Mouse (Mus musculus): ENCODE measurements around the gene Zic4. TPM values are rescaled to one million over a fixed set of nuclear protein-coding genes. Genes with fewer than 3 reads are reported as not detected.

The Zic4 gene
- 43.0 and 51.6 TPM in 2 replicates for polyA plus RNA-seq (2015; fragmentation: Nextera tagmentation; extraction: Ambion mirVana)

DNA sequence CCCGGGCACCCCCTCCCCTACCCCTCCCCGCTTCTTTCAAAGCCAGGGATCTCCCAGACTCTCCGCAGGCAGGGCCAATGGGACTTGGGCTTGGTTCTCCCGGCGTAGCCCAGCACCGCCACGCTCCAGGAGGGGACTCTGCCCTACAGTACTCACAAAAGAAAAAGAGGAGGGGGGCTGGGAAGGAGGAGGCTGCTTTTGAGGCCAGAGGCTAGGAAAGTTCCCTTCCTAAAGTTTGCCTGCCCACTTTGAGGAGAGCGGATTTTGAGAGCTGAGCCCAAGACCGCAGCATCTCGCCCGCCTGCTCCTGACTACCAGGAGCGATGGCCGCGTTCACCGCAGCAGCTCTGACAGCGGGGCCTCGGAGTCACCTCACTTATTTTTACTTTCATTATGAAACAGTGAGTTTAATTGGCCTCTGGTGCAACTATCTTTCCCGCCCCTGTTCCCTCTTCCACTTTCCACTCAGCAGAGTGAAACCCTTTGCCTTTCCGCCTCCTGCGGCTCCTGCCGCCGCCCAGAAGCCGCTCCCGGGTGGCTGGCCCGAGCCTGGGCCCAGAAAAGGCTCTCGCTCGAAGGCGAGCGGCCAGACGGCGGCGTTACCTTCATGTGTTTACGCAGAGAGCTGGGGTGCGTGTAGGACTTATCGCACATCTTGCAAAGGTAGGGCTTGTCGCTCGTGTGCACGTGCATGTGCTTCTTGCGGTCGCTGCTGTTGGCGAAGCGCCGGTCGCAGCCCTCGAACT is at the start of gene Zic4:
Zic4 (plus strand) TSS at position 558 of the 746 bp plus-strand sequence.
- H3K4me3 ChIP-seq = peak within 1 kb of the TSS; percentile 72
- peak within 1 kb of the TSS; percentile 99 for H3K27ac ChIP-seq (replicated peaks)
- H3K36me3 ChIP-seq = peaks cover 13% of the 10 kb centered on the region
- peak within 1 kb of the TSS; percentile 57 for H3K4me2 ChIP-seq
- under 1% methylated on average over 45 of the region's 45 CpGs for WGBS
- peak within 1 kb of the TSS; percentile 98 for H3K9ac ChIP-seq
- no peaks in the 10 kb centered on the region for H3K9me3 ChIP-seq
- peaks cover 46% of the 10 kb centered on the region for H3K27me3 ChIP-seq
- peaks cover 4% of the 10 kb centered on the region for H3K4me1 ChIP-seq (replicated peaks)
- peak; percentile 55 for ATAC-seq (ENCODE audit: low read depth)

- no peak overlapping the region for H3K4me2 ChIP-seq
- H3K4me3 ChIP-seq = no peak overlapping the region
- H3K4me1 ChIP-seq (replicated peaks) = peaks cover 14% of the 10 kb centered on the region
- no peaks in the 10 kb centered on the region for H3K36me3 ChIP-seq
- H3K9me3 ChIP-seq = no peaks in the 10 kb centered on the region
- H3K27me3 ChIP-seq = peaks cover 40% of the 10 kb centered on the region
- 65% methylated on average over 2 of the region's 2 CpGs for WGBS
- no peak for ATAC-seq (ENCODE audit: low read depth)
- no peak overlapping the region for H3K27ac ChIP-seq (replicated peaks)
- no peak overlapping the region for H3K9ac ChIP-seq
Observed at GRCm38 (mm10) chr9:91347591-91347990, 14.6 kb upstream of the Zic4 start.

DNA sequence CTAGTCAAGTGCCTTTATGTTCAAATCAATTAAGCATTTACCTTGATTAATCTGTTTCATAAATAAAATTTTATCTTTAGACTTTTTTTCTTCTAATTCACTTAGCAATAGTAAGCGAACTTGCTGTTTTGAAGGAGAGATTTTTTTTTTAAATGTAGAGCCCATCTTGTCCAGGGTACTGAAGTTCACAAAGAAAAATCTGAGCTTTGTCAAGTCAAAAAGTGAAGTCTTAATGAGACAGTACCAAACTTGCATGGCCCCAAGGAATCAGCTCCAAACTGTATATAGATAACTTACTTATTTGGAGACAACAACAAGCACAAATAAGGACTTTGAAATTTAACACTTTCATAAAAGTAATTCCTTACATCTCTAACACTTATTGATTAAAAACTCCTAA is 13.5 kb upstream of the Zic4 start:
- Histone ChIP-seq H3K9me3 (no peaks in the 10 kb centered on the region), H3K27me3 (peaks cover 46% of the 10 kb centered on the region), H3K4me3 (no peak overlapping the region), H3K4me1 (replicated peaks) (peaks cover 14% of the 10 kb centered on the region), H3K27ac (replicated peaks) (no peak overlapping the region), H3K4me2 (peak overlapping the region; percentile 30), H3K36me3 (no peaks in the 10 kb centered on the region), H3K9ac (no peak overlapping the region)
- WGBS = 32% methylated on average over 1 of the region's 1 CpGs
- no peak for ATAC-seq (ENCODE audit: low read depth)

DNA sequence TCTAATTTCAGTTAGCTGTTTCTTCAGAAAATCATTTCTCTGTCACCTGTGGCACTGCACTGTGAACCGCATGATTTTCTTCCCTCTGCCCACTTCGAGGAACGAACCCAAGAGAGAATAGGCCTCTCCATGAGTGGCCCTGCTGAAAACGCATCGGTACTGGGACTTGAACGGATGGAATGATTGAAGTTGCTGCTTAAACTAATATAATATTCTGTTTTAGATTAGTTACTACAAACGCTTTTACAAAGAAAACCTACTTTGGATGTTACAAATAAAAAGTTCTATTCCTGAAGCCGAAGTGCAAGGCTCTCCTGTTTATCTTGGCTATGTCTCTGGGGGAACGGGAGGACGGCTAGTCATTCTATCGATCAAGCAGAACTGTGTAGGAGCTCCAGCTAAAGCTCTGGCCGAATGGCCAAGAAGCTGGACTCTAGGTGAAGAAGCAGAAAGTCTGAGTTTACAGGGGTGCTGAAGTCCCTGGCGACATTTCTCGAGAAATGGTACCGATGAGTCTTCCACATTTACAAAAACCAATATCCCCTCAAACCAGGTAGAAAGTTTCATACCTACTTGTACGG is 11.9 kb upstream of the Zic4 start:
- H3K27me3 ChIP-seq = peaks cover 62% of the 10 kb centered on the region
- WGBS = 1% methylated on average over 16 of the region's 16 CpGs
- ATAC-seq (ENCODE audit: low read depth) = no peak

GRCm38 (mm10) chr9:91350861-91351291 is 11.3 kb upstream of the Zic4 start:
- H3K4me2 ChIP-seq = peak overlapping the region; percentile 55
- H3K36me3 ChIP-seq = no peaks in the 10 kb centered on the region
- no peaks in the 10 kb centered on the region for H3K9me3 ChIP-seq
- H3K4me1 ChIP-seq (replicated peaks) = peaks cover 36% of the 10 kb centered on the region
- peak overlapping the region; percentile 69 for H3K9ac ChIP-seq
- ATAC-seq (ENCODE audit: low read depth) = peak; percentile 21; the same call in 1 of the 2 replicates
- H3K27me3 ChIP-seq = peaks cover 68% of the 10 kb centered on the region
- peak overlapping the region; percentile 92 for H3K27ac ChIP-seq (replicated peaks)
- 1% methylated on average over 14 of the region's 14 CpGs for WGBS
- H3K4me3 ChIP-seq = peak overlapping the region; percentile 28

More for the DNA sequence above, 11.9 kb upstream of the Zic4 start:
- Histone ChIP-seq H3K4me1 (replicated peaks) (peaks cover 30% of the 10 kb centered on the region), H3K9me3 (no peaks in the 10 kb centered on the region), H3K4me2 (peak overlapping the region; percentile 55), H3K4me3 (peak overlapping the region; percentile 28), H3K27ac (replicated peaks) (peak overlapping the region; percentile 92), H3K9ac (peak overlapping the region; percentile 69), H3K36me3 (no peaks in the 10 kb centered on the region)

DNA sequence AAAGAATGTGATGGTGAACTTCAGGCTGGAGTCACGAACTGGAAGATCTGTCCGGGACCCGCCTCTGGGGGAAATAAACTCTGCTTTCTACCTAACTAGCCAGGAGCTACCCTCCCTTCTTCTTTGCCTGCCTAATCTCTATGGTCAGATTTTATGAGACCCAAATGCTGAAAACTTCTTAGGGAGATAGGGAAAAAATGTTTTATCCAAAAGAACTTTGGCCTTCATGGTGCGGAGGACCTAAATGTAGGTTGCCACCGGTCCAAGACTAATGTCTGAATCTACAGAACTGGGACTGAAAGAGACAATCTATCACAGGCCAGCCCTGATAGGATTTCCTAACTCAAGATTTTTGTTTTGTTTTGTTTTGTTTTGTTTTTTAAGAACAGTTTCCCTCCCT is 10.9 kb upstream of the Zic4 start:
- 8% methylated on average over 5 of the region's 5 CpGs for WGBS
- Histone ChIP-seq H3K4me1 (replicated peaks) (peaks cover 40% of the 10 kb centered on the region), H3K36me3 (no peaks in the 10 kb centered on the region), H3K9ac (peak overlapping the region; percentile 69), H3K9me3 (no peaks in the 10 kb centered on the region), H3K27ac (replicated peaks) (peak overlapping the region; percentile 92), H3K27me3 (peaks cover 69% of the 10 kb centered on the region), H3K4me2 (peak overlapping the region; percentile 55), H3K4me3 (peak overlapping the region; percentile 28)
- no peak for ATAC-seq (ENCODE audit: low read depth)

DNA sequence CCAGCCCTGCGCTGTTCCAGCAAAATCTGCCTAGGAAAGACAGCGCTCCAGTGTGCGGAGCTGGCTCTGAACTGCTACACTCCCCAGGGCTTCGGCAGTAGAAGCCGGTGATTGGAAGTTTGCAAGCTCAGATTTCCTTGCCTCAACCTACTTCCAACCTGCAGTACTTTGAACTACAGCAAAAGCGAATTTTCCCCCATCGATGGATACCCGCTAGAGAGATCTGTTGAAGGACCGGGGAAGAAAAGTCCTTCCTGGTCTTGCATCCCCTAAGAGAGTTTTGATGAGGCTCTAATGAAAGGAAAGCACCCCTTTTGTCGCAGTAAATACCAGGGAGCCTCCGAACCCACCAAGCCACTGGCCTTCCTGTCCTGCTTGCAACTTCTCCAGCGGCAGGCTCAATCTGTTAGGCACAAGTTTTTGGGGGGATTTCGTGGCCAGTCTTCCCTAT is 10.2 kb upstream of the Zic4 start:
- Histone ChIP-seq H3K9ac (peak overlapping the region; percentile 69), H3K27me3 (peaks cover 75% of the 10 kb centered on the region), H3K27ac (replicated peaks) (peak overlapping the region; percentile 92), H3K36me3 (no peaks in the 10 kb centered on the region), H3K4me3 (peak overlapping the region; percentile 28), H3K9me3 (no peaks in the 10 kb centered on the region), H3K4me1 (replicated peaks) (peaks cover 46% of the 10 kb centered on the region), H3K4me2 (peak overlapping the region; percentile 55)
- ATAC-seq (ENCODE audit: low read depth) = no peak
- WGBS = 4% methylated on average over 13 of the region's 13 CpGs

GRCm38 (mm10) chr9:91352786-91353185 is 9.4 kb upstream of the Zic4 start:
- ATAC-seq (ENCODE audit: low read depth) = no peak
- 2% methylated on average over 15 of the region's 15 CpGs for WGBS

DNA sequence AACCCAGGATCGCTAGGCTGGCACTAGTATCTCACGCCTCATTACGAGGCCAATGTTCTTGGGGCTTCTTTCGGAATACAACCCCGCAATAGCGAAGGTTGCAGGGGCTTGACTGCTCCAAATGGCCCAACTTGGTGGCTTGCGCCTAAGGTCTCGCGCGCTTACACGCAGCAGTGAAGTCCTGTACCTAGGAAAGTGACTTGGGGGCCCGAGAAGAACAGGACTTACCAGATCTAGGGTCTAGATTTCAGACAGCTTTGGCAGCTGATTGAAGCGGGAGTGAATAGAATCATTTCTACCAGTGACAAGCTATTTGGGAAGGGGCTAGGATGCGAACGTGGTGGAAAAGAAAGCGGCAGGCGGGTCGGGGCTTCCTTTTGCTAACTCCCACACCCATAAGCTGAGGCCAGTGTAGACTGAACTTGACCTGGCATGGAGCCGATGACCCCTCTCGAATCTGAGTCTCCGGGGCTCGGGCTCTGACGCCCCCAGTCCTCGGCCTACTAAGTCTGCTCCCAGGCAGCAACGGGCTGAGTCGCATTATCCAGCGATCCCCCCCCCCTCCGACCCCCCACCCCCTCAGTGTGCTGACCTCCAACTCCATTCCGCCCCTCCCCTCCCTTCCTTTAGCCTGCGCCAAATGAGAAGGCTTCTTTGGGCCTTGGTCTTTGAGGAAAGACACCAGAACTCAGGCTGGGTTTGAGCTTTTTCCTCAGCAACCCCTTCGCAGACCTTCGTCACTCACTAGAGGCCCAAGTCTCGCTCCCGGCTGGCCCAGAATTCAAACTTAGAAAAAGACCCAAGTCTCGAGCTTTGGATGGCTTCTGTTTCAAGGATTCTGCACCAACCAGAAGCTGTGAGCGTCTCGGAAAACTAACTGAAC is 8.4 kb upstream of the Zic4 start:
- Histone ChIP-seq H3K36me3 (no peaks in the 10 kb centered on the region), H3K27ac (replicated peaks) (peak overlapping the region; percentile 92), H3K4me3 (peak overlapping the region; percentile 28), H3K4me2 (peak overlapping the region; percentile 55), H3K9me3 (no peaks in the 10 kb centered on the region), H3K4me1 (replicated peaks) (peaks cover 50% of the 10 kb centered on the region), H3K9ac (peak overlapping the region; percentile 69), H3K27me3 (peaks cover 81% of the 10 kb centered on the region)
- WGBS = 4% methylated on average over 36 of the region's 37 CpGs
- ATAC-seq (ENCODE audit: low read depth) = 0 out of 2 replicates have a peak, but pooled peaks have one; percentile 27

More at GRCm38 (mm10) chr9:91352786-91353185, 9.4 kb upstream of the Zic4 start:
- peak overlapping the region; percentile 69 for H3K9ac ChIP-seq
- H3K4me1 ChIP-seq (replicated peaks) = peaks cover 50% of the 10 kb centered on the region
- peak overlapping the region; percentile 55 for H3K4me2 ChIP-seq
- H3K36me3 ChIP-seq = no peaks in the 10 kb centered on the region
- H3K9me3 ChIP-seq = no peaks in the 10 kb centered on the region
- H3K4me3 ChIP-seq = peak overlapping the region; percentile 28
- H3K27ac ChIP-seq (replicated peaks) = peak overlapping the region; percentile 92
- peaks cover 78% of the 10 kb centered on the region for H3K27me3 ChIP-seq

GRCm38 (mm10) chr9:91354434-91355269 is 7.6 kb upstream of the Zic4 start:
- Histone ChIP-seq H3K9ac (peak overlapping the region; percentile 69), H3K4me3 (peak overlapping the region; percentile 28), H3K4me1 (replicated peaks) (peaks cover 50% of the 10 kb centered on the region), H3K4me2 (peak overlapping the region; percentile 55), H3K27me3 (peaks cover 84% of the 10 kb centered on the region), H3K27ac (replicated peaks) (peak overlapping the region; percentile 92), H3K36me3 (no peaks in the 10 kb centered on the region), H3K9me3 (no peaks in the 10 kb centered on the region)
- WGBS = 10% methylated on average over 22 of the region's 22 CpGs
- peak; percentile 2; the same call in 1 of the 2 replicates for ATAC-seq (ENCODE audit: low read depth)

DNA sequence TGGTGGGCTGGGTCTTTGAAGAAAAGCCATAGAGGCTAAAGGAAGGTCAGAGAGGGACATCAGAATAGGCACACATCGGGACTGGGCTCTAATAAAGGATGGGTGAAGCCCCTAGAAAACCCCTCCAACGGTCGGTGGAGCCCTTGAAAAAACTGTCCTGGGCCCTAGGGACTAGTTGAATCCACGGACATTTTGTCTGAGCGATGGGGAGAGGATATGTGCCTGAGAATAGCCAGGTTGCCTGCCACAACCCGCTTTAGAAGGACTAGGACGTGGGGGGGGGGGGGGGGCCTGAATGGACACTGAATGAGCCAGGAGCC is 7.0 kb upstream of the Zic4 start:
- Histone ChIP-seq H3K9me3 (no peaks in the 10 kb centered on the region), H3K4me1 (replicated peaks) (peaks cover 48% of the 10 kb centered on the region), H3K4me2 (peak overlapping the region; percentile 55), H3K27me3 (peaks cover 83% of the 10 kb centered on the region), H3K9ac (peak overlapping the region; percentile 69), H3K4me3 (peak overlapping the region; percentile 28), H3K36me3 (no peaks in the 10 kb centered on the region), H3K27ac (replicated peaks) (peak overlapping the region; percentile 92)
- ATAC-seq (ENCODE audit: low read depth) = peak; percentile 34
- 0% methylated on average over 7 of the region's 7 CpGs for WGBS
